Mouse (Mus musculus) thymus, adult 2 months (tissue): Measurements from ENCODE around the gene Ppp1r3f. TPM values are rescaled to one million over a fixed set of nuclear protein-coding genes. Genes with fewer than 3 reads are reported as not detected.

ENCODE experiments used
- DNase-seq: peaks from one replicate; pipeline ENCODE4 v3.0.0; 2021
- H3K27ac ChIP-seq: fragments of 200-500 bp; 2 replicates; pipeline ENCODE4 v1.5.1; 2012; ENCODE audit warnings: low read length, control low read depth; ENCODE audit not compliant: control insufficient read depth, insufficient read depth
- H3K27me3 ChIP-seq: fragments of 200-500 bp; 2 replicates; pipeline ENCODE4 v1.6.1; 2012; ENCODE audit warnings: mild to moderate bottlenecking, low read length, moderate library complexity, mixed read lengths; ENCODE audit not compliant: control insufficient read depth, insufficient read depth
- H3K36me3 ChIP-seq: fragments of 200-500 bp; 2 replicates; pipeline ENCODE4 v1.6.1; 2012; ENCODE audit warnings: mild to moderate bottlenecking, low read length, moderate library complexity; ENCODE audit not compliant: control insufficient read depth, insufficient read depth
- H3K4me1 ChIP-seq: fragments of 200-500 bp; replicated peaks from 2 replicates; pipeline ENCODE4 v1.6.1; 2012; ENCODE audit warnings: low read length; ENCODE audit not compliant: control insufficient read depth, insufficient read depth
- H3K4me3 ChIP-seq: fragments of 200-500 bp; 2 replicates; pipeline ENCODE4 v1.5.1; 2012; ENCODE audit warnings: mild to moderate bottlenecking, low read length, control low read depth, moderate library complexity; ENCODE audit not compliant: control insufficient read depth, insufficient read depth
- CTCF ChIP-seq: fragments of 200-500 bp; IDR thresholded peaks from 2 replicates; pipeline ENCODE4 v1.5.1; 2012; ENCODE audit warnings: mild to moderate bottlenecking, control low read depth, low read length, moderate library complexity, borderline replicate concordance; ENCODE audit not compliant: control insufficient read depth, poor library complexity, insufficient read depth; ENCODE audit errors: extremely low read depth
- POLR2A ChIP-seq: fragments of 200-500 bp; IDR thresholded peaks from 2 replicates; pipeline ENCODE4 v1.6.1; 2012; ENCODE audit warnings: mild to moderate bottlenecking, low read length, control low read depth, moderate library complexity; ENCODE audit not compliant: control insufficient read depth, poor library complexity, insufficient read depth; ENCODE audit errors: extremely low read depth
- WGBS: fragments of 180-500 bp; shearing (Covaris S2); methylation state at CpG from one replicate; pipeline ENCODE4 v1.1.7; 2018; 5-methylcytosine and 5-hydroxymethylcytosine counted together
- polyA plus RNA-seq: library from polyadenylated mRNA; depleted of rRNA; stranded (reverse); fragments of >200 nt; gene quantifications from 2 replicates; pipeline ENCODE4 v1.2.3, GENCODE M21; 2012; rRNA removed

Ppp1r3f gene
- polyA plus RNA-seq = 5.5 and 5.8 TPM in 2 replicates

DNA sequence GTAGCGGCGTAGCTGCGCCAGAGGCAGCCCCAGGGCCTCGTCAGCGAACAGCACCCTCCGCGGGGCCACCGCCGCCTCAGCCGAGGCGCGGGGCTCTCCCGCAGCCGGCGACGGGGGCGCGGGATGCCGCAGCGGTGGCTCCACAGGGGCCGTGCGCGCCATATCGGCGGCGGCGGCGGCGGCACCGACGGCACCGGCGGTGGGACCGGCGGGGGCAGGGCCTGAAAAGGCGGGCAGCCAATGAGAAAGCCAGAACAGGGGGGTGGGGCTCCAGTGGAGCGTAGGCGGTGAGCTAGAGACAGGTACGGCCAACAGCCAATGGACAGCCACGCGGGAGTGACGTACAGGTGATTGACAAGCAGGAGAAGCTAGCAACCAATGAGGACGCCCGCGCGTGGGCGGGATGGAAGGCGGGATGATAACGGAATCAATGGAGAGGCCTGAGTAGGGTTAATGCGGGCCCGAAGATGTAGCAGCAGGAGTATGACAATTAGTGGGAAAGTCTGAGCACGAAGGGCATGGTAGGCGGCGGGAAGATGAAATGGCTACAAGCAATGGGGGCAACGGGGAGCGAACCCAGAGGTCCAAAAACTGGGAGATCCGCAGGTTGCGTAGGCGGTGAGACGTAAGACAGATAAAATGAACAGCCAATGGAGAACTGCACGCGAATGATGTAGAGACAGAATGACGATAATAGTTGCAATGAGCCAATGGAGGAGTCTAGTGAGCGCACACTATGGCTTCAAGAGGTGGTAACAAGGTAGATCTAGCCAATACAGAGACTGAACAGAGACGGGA is at the start of gene Ppp1r3f:
Gene Ppp1r3f, minus strand, starts transcription at position 197 of the 798 bp plus-strand sequence.
- under 1% methylated on average over 47 of the region's 65 CpGs for WGBS
- TF ChIP-seq CTCF (0 out of 2 replicates have a peak, but pooled peaks have one; percentile 7), POLR2A (peak; percentile 77)
- Histone ChIP-seq H3K36me3 (no peaks in the 10 kb centered on the region), H3K4me1 (peaks cover 34% of the 10 kb centered on the region), H3K4me3 (peak within 1 kb of the TSS; percentile 60), H3K27me3 (no peaks in the 10 kb centered on the region), H3K27ac (peak within 1 kb of the TSS; percentile 66)
- peak; percentile 93 for DNase-seq

DNA sequence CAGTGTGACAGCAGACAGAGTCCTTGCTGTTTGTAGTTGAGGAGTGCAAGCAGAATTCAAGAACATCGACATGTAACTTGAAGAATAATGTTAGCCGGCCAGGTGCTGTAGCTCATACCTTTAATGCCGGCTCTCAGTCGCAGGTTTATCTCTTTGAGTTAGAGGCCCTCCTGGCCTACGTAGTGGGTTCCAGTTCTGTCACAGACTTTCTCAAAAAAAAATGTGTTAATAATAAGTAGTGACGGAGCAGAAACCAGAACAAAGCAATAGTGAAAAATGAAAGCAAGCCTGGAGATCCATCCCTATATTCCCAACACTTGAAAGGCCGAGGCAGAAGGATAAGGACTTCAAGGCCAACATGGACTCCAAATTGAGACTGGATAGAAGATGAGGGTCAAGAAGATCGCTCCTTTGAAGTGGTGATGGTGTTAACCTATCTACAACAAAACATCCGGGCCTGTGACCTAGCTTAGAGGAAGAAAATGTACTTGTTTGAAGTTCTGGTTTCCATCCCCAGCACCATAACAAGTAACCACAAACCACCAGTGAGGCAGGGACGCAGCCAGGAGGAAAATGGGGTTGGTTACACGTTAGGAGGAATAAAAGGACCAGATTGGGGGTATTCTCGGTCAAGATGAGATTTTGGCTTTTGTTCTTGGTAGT is 43.9 kb upstream of the Ppp1r3f start:
- Histone ChIP-seq H3K4me1 (no peaks in the 10 kb centered on the region), H3K4me3 (no peak overlapping the region), H3K27me3 (no peaks in the 10 kb centered on the region), H3K36me3 (no peaks in the 10 kb centered on the region), H3K27ac (no peak overlapping the region)
- no peak for TF ChIP-seq POLR2A
- TF ChIP-seq CTCF = no peak
- DNase-seq = no peak
- 38% methylated on average over 12 of the region's 12 CpGs for WGBS

DNA sequence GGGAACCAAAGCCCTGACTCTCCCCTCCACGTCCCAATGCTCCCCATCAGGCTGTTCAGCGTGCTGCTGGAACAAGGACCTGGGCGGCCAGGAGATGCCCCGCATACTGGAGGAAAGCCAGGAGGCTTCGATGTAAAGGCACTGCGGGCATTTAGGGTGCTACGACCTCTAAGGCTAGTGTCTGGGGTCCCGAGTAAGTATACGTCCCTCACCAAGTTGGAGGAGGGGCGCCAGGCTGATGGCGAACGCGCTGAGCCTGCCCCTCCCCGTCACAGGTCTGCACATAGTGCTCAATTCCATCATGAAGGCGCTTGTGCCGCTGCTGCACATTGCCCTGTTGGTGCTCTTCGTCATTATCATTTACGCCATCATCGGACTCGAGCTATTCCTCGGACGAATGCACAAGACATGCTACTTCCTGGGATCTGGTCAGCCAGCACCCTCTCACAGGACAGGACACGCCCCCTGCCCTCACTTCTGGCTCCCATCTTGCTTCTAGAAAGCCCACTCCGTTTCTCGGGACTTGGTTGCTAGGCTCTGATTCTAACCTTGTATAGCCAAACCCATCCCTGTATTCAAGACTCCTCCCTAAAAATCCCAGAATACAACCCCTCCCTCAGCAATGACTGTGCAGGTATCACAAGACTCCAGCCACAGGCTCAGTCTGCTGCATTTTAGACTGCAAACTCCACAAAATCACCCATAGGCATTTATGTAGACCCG is 36.6 kb upstream of the Ppp1r3f start:
- Histone ChIP-seq H3K4me1 (peaks cover 7% of the 10 kb centered on the region), H3K27ac (no peak overlapping the region), H3K36me3 (no peaks in the 10 kb centered on the region), H3K4me3 (no peak overlapping the region), H3K27me3 (no peaks in the 10 kb centered on the region; the same call in 1 of the 2 replicates)
- WGBS = 9% methylated on average over 26 of the region's 26 CpGs
- DNase-seq = no peak
- no peak for TF ChIP-seq CTCF
- TF ChIP-seq POLR2A = no peak

DNA sequence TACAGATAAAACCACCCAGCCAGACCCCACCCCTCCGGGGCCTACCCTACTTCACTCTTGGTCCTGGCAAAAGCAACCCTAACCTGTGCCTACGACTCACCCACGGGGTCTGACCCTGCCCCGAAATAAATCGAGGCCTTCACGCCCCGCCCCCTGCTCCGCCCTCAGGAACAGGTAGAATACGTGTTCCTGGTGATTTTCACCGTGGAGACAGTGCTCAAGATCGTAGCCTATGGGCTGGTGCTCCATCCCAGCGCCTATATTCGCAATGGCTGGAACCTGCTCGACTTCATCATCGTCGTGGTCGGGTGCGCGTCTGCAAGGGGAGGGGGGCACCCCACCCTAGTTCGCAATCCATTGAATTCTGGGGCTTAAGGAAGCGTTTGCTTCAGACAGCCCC is 36.0 kb upstream of the Ppp1r3f start:
- WGBS = 13% methylated on average over 21 of the region's 21 CpGs
- H3K4me1 ChIP-seq = peaks cover 7% of the 10 kb centered on the region
- no peaks in the 10 kb centered on the region; the same call in 1 of the 2 replicates for H3K27me3 ChIP-seq
- no peak overlapping the region for H3K4me3 ChIP-seq
- no peak overlapping the region for H3K27ac ChIP-seq
- no peak for DNase-seq
- TF ChIP-seq CTCF = no peak
- no peak for TF ChIP-seq POLR2A
- no peaks in the 10 kb centered on the region for H3K36me3 ChIP-seq

DNA sequence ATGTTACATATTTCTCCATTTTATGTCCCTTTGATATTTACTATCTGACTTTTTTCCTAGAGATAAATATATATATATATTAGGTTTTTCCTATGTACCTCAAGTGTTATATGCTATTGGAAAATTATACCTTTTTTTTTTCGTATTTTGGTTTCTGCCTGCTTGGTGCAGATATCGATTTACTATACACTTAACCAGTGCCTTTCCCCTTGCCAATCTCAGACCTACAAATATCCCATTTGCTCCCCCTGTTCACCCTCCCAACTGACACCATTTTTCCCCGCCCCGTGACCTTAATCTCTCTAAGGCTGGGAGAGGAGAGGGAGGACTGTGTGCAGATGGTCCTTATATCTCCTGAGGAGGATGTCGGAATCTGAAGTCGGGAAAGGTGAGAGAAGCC is 32.7 kb upstream of the Ppp1r3f start, which contains the start of gene Cacna1f:
Gene Cacna1f, plus strand, starts transcription at position 301 of the 400 bp plus-strand sequence.
- WGBS = 86% methylated on average over 6 of the region's 6 CpGs
- TF ChIP-seq POLR2A (no peak), CTCF (no peak)
- DNase-seq = no peak
- no peaks in the 10 kb centered on the region; the same call in 1 of the 2 replicates for H3K27me3 ChIP-seq
- H3K27ac ChIP-seq = no peak within 1 kb of the TSS
- H3K36me3 ChIP-seq = no peaks in the 10 kb centered on the region
- peaks cover 10% of the 10 kb centered on the region for H3K4me1 ChIP-seq
- no peak within 1 kb of the TSS for H3K4me3 ChIP-seq

DNA sequence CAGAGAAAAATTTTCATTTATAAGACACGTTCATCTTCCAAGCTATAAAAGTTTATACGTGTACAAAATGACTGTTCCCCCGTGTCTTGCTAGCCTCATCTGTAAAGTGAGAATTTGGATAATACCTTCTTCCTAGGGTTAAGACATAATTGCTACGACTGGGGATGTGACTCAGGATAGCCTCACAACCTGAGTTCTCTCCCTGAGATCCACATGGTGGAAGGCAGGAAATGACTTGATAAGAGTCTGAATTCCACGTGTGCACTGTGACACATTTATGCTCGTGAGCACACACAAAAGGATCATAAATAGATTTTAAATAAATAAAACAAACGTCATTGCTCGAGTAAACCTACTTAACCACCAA is 31.5 kb upstream of the Ppp1r3f start:
- 17% methylated on average over 8 of the region's 8 CpGs for WGBS
- no peak overlapping the region for H3K4me3 ChIP-seq

More for the DNA sequence above, 31.5 kb upstream of the Ppp1r3f start:
- Histone ChIP-seq H3K27ac (no peak overlapping the region), H3K4me1 (peaks cover 7% of the 10 kb centered on the region), H3K27me3 (no peaks in the 10 kb centered on the region; the same call in 1 of the 2 replicates), H3K36me3 (no peaks in the 10 kb centered on the region)
- DNase-seq = no peak
- TF ChIP-seq POLR2A (no peak), CTCF (no peak)
